Mouse (Mus musculus) limb, embryonic 14.5 days (tissue): ENCODE results near the gene Adcyap1r1. TPM values are rescaled to one million over a fixed set of nuclear protein-coding genes. Genes with fewer than 3 reads are reported as not detected.

ENCODE experiments used
- ATAC-seq: fragments of 200-750 bp; cut with Nextera tagmentation; 2 replicates; pipeline ENCODE4 v1.8.0; 2017; ENCODE audit warnings: low read depth, moderate number of reproducible peaks, moderate TSS enrichment; ENCODE audit not compliant: low FRiP score
- DNase-seq: peaks from one replicate; pipeline ENCODE4 v3.0.0-alpha.2; 2015; ENCODE audit warnings: low spot score
- H3K27ac ChIP-seq: fragments of 300-500 bp; sonication (generic); replicated peaks from 2 replicates; pipeline ENCODE4 v1.5.1; 2014; ENCODE audit warnings: low read depth, mild to moderate bottlenecking, low read length, moderate library complexity, mixed read lengths
- H3K27me3 ChIP-seq: fragments of 300-500 bp; sonication (generic); 2 replicates; pipeline ENCODE4 v1.6.1; 2014; ENCODE audit warnings: low read length, mixed read lengths; ENCODE audit not compliant: control insufficient read depth, insufficient read depth
- H3K36me3 ChIP-seq: fragments of 300-500 bp; sonication (generic); 2 replicates; pipeline ENCODE4 v1.6.1; 2014; ENCODE audit warnings: mild to moderate bottlenecking, low read length, moderate library complexity, mixed read lengths; ENCODE audit not compliant: control insufficient read depth, insufficient read depth
- H3K4me1 ChIP-seq: fragments of 300-500 bp; sonication (generic); 2 replicates; pipeline ENCODE4 v1.6.1; 2014; ENCODE audit warnings: antibody characterized with exemption, low read length, mixed read lengths; ENCODE audit not compliant: control insufficient read depth, insufficient read depth
- H3K4me2 ChIP-seq: fragments of 300-500 bp; sonication (generic); replicated peaks from 2 replicates; pipeline ENCODE4 v1.6.1; 2014; ENCODE audit warnings: low read depth, mild to moderate bottlenecking, low read length, moderate library complexity; ENCODE audit not compliant: severe bottlenecking
- H3K4me3 ChIP-seq: fragments of 300-500 bp; sonication (generic); replicated peaks from 2 replicates; pipeline ENCODE4 v1.5.1; 2014; ENCODE audit warnings: low read length
- H3K9ac ChIP-seq: fragments of 300-500 bp; sonication (generic); 2 replicates; pipeline ENCODE4 v1.6.1; 2014; ENCODE audit warnings: mild to moderate bottlenecking, low read depth, low read length, moderate library complexity; ENCODE audit not compliant: severe bottlenecking
- H3K9me3 ChIP-seq: fragments of 300-500 bp; sonication (generic); 2 replicates; pipeline ENCODE4 v1.6.1; 2016; ENCODE audit warnings: low read length; ENCODE audit not compliant: control insufficient read depth
- POLR2A ChIP-seq: fragments of 200-500 bp; IDR thresholded peaks from 2 replicates; pipeline ENCODE4 v1.8.0; 2012; ENCODE audit warnings: inconsistent platforms, mild to moderate bottlenecking, moderate library complexity, borderline replicate concordance; ENCODE audit not compliant: insufficient read depth, insufficient read length; ENCODE audit errors: extremely low read depth
- WGBS: fragments of 180-500 bp; shearing (Covaris S2); extraction: QIAGEN DNeasy Blood & Tissue Kit; methylation state at CpG from one replicate; pipeline ENCODE4 v1.1.7; 2014; 5-methylcytosine and 5-hydroxymethylcytosine counted together
- polyA plus RNA-seq, 2 experiments: library from polyadenylated mRNA; depleted of rRNA in 1 of 2; stranded (reverse) in 1 of 2; unstranded in 1 of 2; fragments of >200 nt; fragmentation: Nextera tagmentation in 1 of 2; extraction: Ambion mirVana in 1 of 2; gene quantifications; 2 replicates each; pipeline versions ENCODE4 v1.2.1 to v1.2.3; 2012 to 2014

Gene Adcyap1r1
- polyA plus RNA-seq, 2 experiments, result 2.2 to 3.0 TPM

DNA sequence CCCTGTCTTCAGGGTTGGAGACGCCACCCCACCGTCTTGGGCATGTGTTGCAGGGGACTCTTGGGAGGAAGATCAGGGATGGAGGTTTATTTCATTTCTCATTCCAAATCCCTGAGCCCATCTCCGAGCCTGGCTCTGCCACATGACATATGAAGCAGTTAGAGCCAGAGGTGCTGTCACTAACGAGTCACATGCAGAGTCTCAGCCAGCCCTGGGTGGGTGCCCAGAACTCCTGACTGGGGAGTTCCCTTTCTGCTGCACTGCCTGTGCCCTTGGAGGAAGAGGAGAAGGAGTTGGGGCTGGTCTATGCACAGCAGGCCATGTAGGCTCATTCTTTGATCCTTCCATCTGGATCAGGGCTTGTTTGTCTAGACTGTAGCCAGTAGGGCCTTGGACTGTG, 13.5 kb downstream of the Adcyap1r1 start:
- 79% methylated on average over 4 of the region's 4 CpGs for WGBS
- no peak for TF ChIP-seq POLR2A
- Histone ChIP-seq H3K4me1 (no peaks in the 10 kb centered on the region), H3K36me3 (no peaks in the 10 kb centered on the region), H3K9me3 (no peaks in the 10 kb centered on the region), H3K27me3 (no peaks in the 10 kb centered on the region), H3K4me3 (no peak overlapping the region), H3K27ac (no peak overlapping the region), H3K9ac (no peak overlapping the region), H3K4me2 (no peak overlapping the region)
- ATAC-seq (no peak), DNase-seq (no peak)

DNA sequence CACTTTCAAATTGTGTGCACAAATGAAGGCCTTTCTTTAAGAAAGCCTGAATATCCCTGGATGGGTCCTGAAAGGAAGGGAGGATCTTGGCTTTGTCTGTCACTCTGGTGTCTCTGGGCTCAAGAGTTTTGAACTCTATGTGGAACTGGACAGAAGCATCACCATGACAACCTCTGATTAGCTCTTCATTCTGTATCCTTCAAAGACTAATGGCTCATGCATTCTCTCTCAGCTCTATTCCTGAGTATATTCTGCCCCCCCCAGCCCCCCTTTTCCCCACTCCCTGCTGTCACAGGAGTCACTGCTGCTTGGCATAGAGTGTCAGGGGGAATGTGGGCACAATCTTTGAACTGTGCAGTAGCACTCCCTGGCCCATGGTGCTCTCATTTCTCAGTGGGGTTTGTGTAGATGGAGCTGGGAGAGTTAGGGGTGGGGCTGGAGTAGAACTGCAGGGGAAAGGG, 14.6 kb downstream of the Adcyap1r1 start:
- ATAC-seq (no peak), DNase-seq (no peak)
- Histone ChIP-seq H3K4me3 (no peak overlapping the region), H3K4me2 (no peak overlapping the region), H3K36me3 (no peaks in the 10 kb centered on the region), H3K27me3 (no peaks in the 10 kb centered on the region), H3K27ac (no peak overlapping the region), H3K4me1 (no peaks in the 10 kb centered on the region), H3K9ac (no peak overlapping the region), H3K9me3 (no peaks in the 10 kb centered on the region)
- TF ChIP-seq POLR2A, result no peak

DNA sequence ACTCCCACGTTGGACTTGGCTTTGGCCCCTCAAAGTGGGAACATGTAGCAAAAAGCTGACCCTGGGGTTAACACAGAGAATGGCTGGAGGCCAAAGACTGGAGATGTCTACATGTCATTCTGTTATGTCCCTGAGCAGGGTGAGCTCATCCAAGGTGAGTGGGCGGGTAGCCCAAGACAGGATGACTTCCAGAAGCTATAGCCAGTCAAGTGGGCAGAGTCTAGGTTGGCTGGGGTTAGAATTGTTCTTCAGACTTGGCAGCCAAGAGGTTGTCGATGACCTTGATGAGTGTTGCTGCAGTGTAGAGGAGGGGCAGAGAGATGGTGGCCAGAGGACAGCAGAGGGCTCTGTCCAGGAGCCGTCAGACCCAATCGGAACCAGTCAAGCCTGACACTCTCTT, 18.9 kb downstream of the Adcyap1r1 start:
- no peak for TF ChIP-seq POLR2A
- ATAC-seq (no peak), DNase-seq (no peak)
- H3K36me3 ChIP-seq, result no peaks in the 10 kb centered on the region
- H3K4me2 ChIP-seq, result no peak overlapping the region
- no peaks in the 10 kb centered on the region for H3K27me3 ChIP-seq
- no peak overlapping the region for H3K9ac ChIP-seq
- H3K9me3 ChIP-seq, result no peaks in the 10 kb centered on the region
- H3K27ac ChIP-seq, result no peak overlapping the region
- WGBS, result 89% methylated on average over 5 of the region's 5 CpGs
- no peak overlapping the region for H3K4me3 ChIP-seq
- no peaks in the 10 kb centered on the region for H3K4me1 ChIP-seq

DNA sequence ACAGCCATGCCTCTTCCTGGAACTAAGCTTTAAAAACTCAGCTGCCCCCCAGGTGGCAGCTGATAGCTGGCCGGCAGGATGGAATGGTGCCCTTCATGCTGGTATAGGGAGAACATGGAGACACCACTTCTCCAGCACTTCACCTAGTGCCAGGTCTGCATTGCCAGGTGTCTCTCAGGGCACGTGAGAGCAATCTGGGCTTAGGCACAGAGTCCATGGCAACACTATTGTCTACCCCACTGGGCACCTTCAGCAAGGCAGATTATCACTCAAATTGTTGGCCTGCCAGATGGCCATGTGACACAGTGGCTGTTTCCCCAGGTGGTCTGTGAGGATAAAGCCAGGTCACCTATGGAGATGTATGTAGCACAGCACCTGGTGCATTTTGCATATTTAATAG, 20.6 kb downstream of the Adcyap1r1 start:
- Histone ChIP-seq H3K9me3 (no peaks in the 10 kb centered on the region), H3K4me2 (no peak overlapping the region), H3K27me3 (no peaks in the 10 kb centered on the region), H3K27ac (no peak overlapping the region), H3K4me3 (no peak overlapping the region), H3K36me3 (no peaks in the 10 kb centered on the region), H3K9ac (no peak overlapping the region), H3K4me1 (no peaks in the 10 kb centered on the region)
- DNase-seq (no peak), ATAC-seq (no peak)
- no peak for TF ChIP-seq POLR2A
- WGBS, result 77% methylated on average over 2 of the region's 2 CpGs

DNA sequence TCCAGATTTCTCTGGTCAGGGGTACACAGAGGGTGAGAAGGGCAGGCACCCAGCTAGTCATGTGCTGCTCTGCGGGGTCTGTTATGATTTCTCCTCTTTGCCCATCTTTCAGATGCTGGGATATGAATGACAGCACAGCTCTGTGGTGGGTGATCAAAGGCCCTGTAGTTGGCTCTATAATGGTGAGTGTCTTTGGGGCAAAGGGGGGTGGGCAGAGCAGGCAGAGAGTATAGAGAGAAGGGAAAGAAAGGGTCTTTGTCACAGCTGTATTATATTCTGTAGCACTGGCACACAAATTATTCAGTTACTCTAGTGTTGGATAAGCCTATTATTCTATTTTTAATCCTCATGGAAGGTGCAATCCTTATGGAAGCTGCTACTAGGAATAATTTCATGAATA, 29.2 kb downstream of the Adcyap1r1 start:
- Histone ChIP-seq H3K9ac (no peak overlapping the region), H3K27me3 (no peaks in the 10 kb centered on the region), H3K9me3 (no peaks in the 10 kb centered on the region), H3K4me3 (no peak overlapping the region), H3K36me3 (no peaks in the 10 kb centered on the region), H3K4me2 (no peak overlapping the region), H3K27ac (no peak overlapping the region), H3K4me1 (no peaks in the 10 kb centered on the region)
- WGBS, result 82% methylated on average over 1 of the region's 1 CpGs
- DNase-seq (no peak), ATAC-seq (no peak)
- no peak for TF ChIP-seq POLR2A

DNA sequence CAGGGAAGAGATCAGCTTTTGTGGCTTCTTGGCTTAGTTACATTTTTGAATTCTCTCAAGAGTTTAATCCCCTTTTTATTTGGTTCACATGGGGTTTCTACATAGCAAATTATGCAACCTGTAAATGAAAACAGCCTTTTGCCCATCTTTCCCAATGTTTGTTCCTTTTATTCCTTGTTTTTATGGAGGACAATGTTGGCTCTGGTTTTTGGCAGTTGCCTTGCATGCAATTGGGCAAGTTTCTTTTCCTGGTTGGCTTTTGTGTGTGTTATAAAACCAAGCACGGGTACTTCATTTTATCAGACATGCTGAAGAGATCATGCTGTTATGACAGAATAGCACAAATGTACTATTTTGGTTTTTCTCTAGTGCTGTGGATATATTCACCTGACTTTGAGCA, 30.7 kb downstream of the Adcyap1r1 start:
- Histone ChIP-seq H3K27ac (no peak overlapping the region), H3K27me3 (no peaks in the 10 kb centered on the region), H3K9me3 (no peaks in the 10 kb centered on the region), H3K4me3 (no peak overlapping the region), H3K9ac (no peak overlapping the region), H3K4me1 (peaks cover 3% of the 10 kb centered on the region), H3K36me3 (no peaks in the 10 kb centered on the region), H3K4me2 (no peak overlapping the region)
- TF ChIP-seq POLR2A, result no peak
- ATAC-seq (no peak), DNase-seq (no peak)
- 71% methylated on average over 1 of the region's 1 CpGs for WGBS
